Mouse (Mus musculus): ENCODE results near the gene Zfp810. TPM values are rescaled to one million over a fixed set of nuclear protein-coding genes. Genes with fewer than 3 reads are reported as not detected.

Zfp810 gene
- total and polyA plus RNA-seq, 2 experiments, result 1.7 to 4.6 TPM

- Histone ChIP-seq H3K4me3 (ENCODE audit: insufficient read depth, low read depth, low read length) (no peak overlapping the region; the same call in 1 of the 2 replicates), H3K79me2 (ENCODE audit: control insufficient read depth, insufficient read depth, low read length) (no peaks in the 10 kb centered on the region), H3K9ac (ENCODE audit: low read depth, low read length) (no peak overlapping the region), H3K4me1 (ENCODE audit: control insufficient read depth, insufficient read depth, low read length) (no peaks in the 10 kb centered on the region), H3K27me3 (ENCODE audit: control insufficient read depth, insufficient read depth, low read length) (no peaks in the 10 kb centered on the region), H3K36me3 (ENCODE audit: control insufficient read depth, insufficient read depth, low read length) (no peaks in the 10 kb centered on the region; the same call in 1 of the 2 replicates), H3K27ac (replicated peaks; ENCODE audit: insufficient read depth, low read depth, low read length) (no peak overlapping the region)
- TF ChIP-seq POLR2A (IDR thresholded peaks at IDR 0.05; ENCODE audit: extremely low read depth, insufficient read depth, low read length), result no peak
- no peak for TF ChIP-seq CTCF (IDR thresholded peaks at IDR 0.05; ENCODE audit: low read depth, low read length)
- DNase-seq (ENCODE audit: extremely low read depth, low read depth, low spot score), result no peak
- 87% methylated on average over 8 of the region's 8 CpGs for WGBS
These were observed 48.7 kb downstream of the Zfp810 start for GRCm38 (mm10) chr9:22258784-22259183.

GRCm38 (mm10) chr9:22256579-22256978, 50.9 kb downstream of the Zfp810 start:
- DNase-seq (ENCODE audit: extremely low read depth, low read depth, low spot score), result no peak
- Histone ChIP-seq H3K4me3 (ENCODE audit: insufficient read depth, low read depth, low read length) (no peak overlapping the region), H3K27ac (replicated peaks; ENCODE audit: insufficient read depth, low read depth, low read length) (no peak overlapping the region), H3K9ac (ENCODE audit: low read depth, low read length) (no peak overlapping the region), H3K36me3 (ENCODE audit: control insufficient read depth, insufficient read depth, low read length) (no peaks in the 10 kb centered on the region; the same call in 1 of the 2 replicates), H3K27me3 (ENCODE audit: control insufficient read depth, insufficient read depth, low read length) (no peaks in the 10 kb centered on the region), H3K4me1 (ENCODE audit: control insufficient read depth, insufficient read depth, low read length) (no peaks in the 10 kb centered on the region), H3K79me2 (ENCODE audit: control insufficient read depth, insufficient read depth, low read length) (no peaks in the 10 kb centered on the region)
- TF ChIP-seq CTCF (IDR thresholded peaks at IDR 0.05; ENCODE audit: low read depth, low read length) (no peak), POLR2A (IDR thresholded peaks at IDR 0.05; ENCODE audit: extremely low read depth, insufficient read depth, low read length) (no peak)
- WGBS, result 88% methylated on average over 4 of the region's 4 CpGs

GRCm38 (mm10) chr9:22244242-22244641, 63.2 kb downstream of the Zfp810 start:
- Histone ChIP-seq H3K79me2 (ENCODE audit: control insufficient read depth, insufficient read depth, low read length) (no peaks in the 10 kb centered on the region), H3K27ac (replicated peaks; ENCODE audit: insufficient read depth, low read depth, low read length) (no peak overlapping the region), H3K27me3 (ENCODE audit: control insufficient read depth, insufficient read depth, low read length) (no peaks in the 10 kb centered on the region), H3K9ac (ENCODE audit: low read depth, low read length) (no peak overlapping the region), H3K4me1 (ENCODE audit: control insufficient read depth, insufficient read depth, low read length) (no peaks in the 10 kb centered on the region; the same call in 1 of the 2 replicates), H3K4me3 (ENCODE audit: insufficient read depth, low read depth, low read length) (no peak overlapping the region), H3K36me3 (ENCODE audit: control insufficient read depth, insufficient read depth, low read length) (peaks cover 44% of the 10 kb centered on the region)
- no peak for DNase-seq (ENCODE audit: extremely low read depth, low read depth, low spot score)
- TF ChIP-seq CTCF (IDR thresholded peaks at IDR 0.05; ENCODE audit: low read depth, low read length) (no peak), POLR2A (IDR thresholded peaks at IDR 0.05; ENCODE audit: extremely low read depth, insufficient read depth, low read length) (no peak)
- 99% methylated on average over 2 of the region's 2 CpGs for WGBS

GRCm38 (mm10) chr9:22240001-22240400, 67.4 kb downstream of the Zfp810 start:
- H3K27ac ChIP-seq (replicated peaks; ENCODE audit: insufficient read depth, low read depth, low read length), result no peak overlapping the region
- H3K9ac ChIP-seq (ENCODE audit: low read depth, low read length), result no peak overlapping the region
- WGBS, result 99% methylated on average over 4 of the region's 4 CpGs
- no peak for DNase-seq (ENCODE audit: extremely low read depth, low read depth, low spot score)
- no peaks in the 10 kb centered on the region for H3K27me3 ChIP-seq (ENCODE audit: control insufficient read depth, insufficient read depth, low read length)
- no peak overlapping the region for H3K4me3 ChIP-seq (ENCODE audit: insufficient read depth, low read depth, low read length)
- no peaks in the 10 kb centered on the region for H3K4me1 ChIP-seq (ENCODE audit: control insufficient read depth, insufficient read depth, low read length)
- H3K36me3 ChIP-seq (ENCODE audit: control insufficient read depth, insufficient read depth, low read length), result peaks cover 80% of the 10 kb centered on the region
- TF ChIP-seq CTCF (IDR thresholded peaks at IDR 0.05; ENCODE audit: low read depth, low read length) (no peak), POLR2A (IDR thresholded peaks at IDR 0.05; ENCODE audit: extremely low read depth, insufficient read depth, low read length) (no peak)
- peaks cover 5% of the 10 kb centered on the region; the same call in 1 of the 2 replicates for H3K79me2 ChIP-seq (ENCODE audit: control insufficient read depth, insufficient read depth, low read length)

- TF ChIP-seq POLR2A (IDR thresholded peaks at IDR 0.05; ENCODE audit: extremely low read depth, insufficient read depth, low read length) (no peak), CTCF (IDR thresholded peaks at IDR 0.05; ENCODE audit: low read depth, low read length) (no peak)
- Histone ChIP-seq H3K36me3 (ENCODE audit: control insufficient read depth, insufficient read depth, low read length) (peaks cover 8% of the 10 kb centered on the region), H3K9ac (ENCODE audit: low read depth, low read length) (no peak overlapping the region), H3K79me2 (ENCODE audit: control insufficient read depth, insufficient read depth, low read length) (peaks cover 29% of the 10 kb centered on the region; the same call in 1 of the 2 replicates), H3K4me1 (ENCODE audit: control insufficient read depth, insufficient read depth, low read length) (peaks cover 10% of the 10 kb centered on the region), H3K4me3 (ENCODE audit: insufficient read depth, low read depth, low read length) (no peak overlapping the region), H3K27me3 (ENCODE audit: control insufficient read depth, insufficient read depth, low read length) (no peaks in the 10 kb centered on the region), H3K27ac (replicated peaks; ENCODE audit: insufficient read depth, low read depth, low read length) (no peak overlapping the region; the same call in 1 of the 2 replicates)
- peak; percentile 70 for DNase-seq (ENCODE audit: extremely low read depth, low read depth, low spot score)
These were observed 76.9 kb downstream of the Zfp810 start for GRCm38 (mm10) chr9:22230556-22230955.

GRCm38 (mm10) chr9:22230061-22230460, 77.4 kb downstream of the Zfp810 start:
- Histone ChIP-seq H3K27me3 (ENCODE audit: control insufficient read depth, insufficient read depth, low read length) (no peaks in the 10 kb centered on the region), H3K9ac (ENCODE audit: low read depth, low read length) (peak overlapping the region; percentile 49; the same call in 1 of the 2 replicates), H3K4me3 (ENCODE audit: insufficient read depth, low read depth, low read length) (peak overlapping the region; percentile 13; the same call in 1 of the 2 replicates), H3K27ac (replicated peaks; ENCODE audit: insufficient read depth, low read depth, low read length) (peak overlapping the region; percentile 64), H3K79me2 (ENCODE audit: control insufficient read depth, insufficient read depth, low read length) (peaks cover 25% of the 10 kb centered on the region; the same call in 1 of the 2 replicates), H3K4me1 (ENCODE audit: control insufficient read depth, insufficient read depth, low read length) (peaks cover 10% of the 10 kb centered on the region), H3K36me3 (ENCODE audit: control insufficient read depth, insufficient read depth, low read length) (peaks cover 3% of the 10 kb centered on the region)
- DNase-seq (ENCODE audit: extremely low read depth, low read depth, low spot score), result peak; percentile 73
- WGBS, result 23% methylated on average over 3 of the region's 3 CpGs
- TF ChIP-seq POLR2A (IDR thresholded peaks at IDR 0.05; ENCODE audit: extremely low read depth, insufficient read depth, low read length) (no peak), CTCF (IDR thresholded peaks at IDR 0.05; ENCODE audit: low read depth, low read length) (no peak)
